In genomic region chr9:57708068-57708719, GRCm38 (mm10) we compare ENCODE assay signal across 8 mouse cellular contexts. TPM values are rescaled to one million over a fixed set of nuclear protein-coding genes. Genes with fewer than 3 reads are reported as not detected.
DNase-seq lines count a peak whose midpoint lies in the region; ATAC-seq lines count a peak whose summit lies in the region.

Edc3 (plus strand) TSS chr9:57708540.

- peak within 1 kb of the TSS; percentile 74 for H3K27ac ChIP-seq in forebrain, embryonic 14.5 days (ENCODE audit: low read depth, low read length)
- peak within 1 kb of the TSS; percentile 80 for H3K27ac ChIP-seq in liver, embryonic 15.5 days (replicated peaks)
- 0 out of 2 replicates have a peak within 1 kb of the TSS, but pooled peaks have one; percentile 39 for H3K27ac ChIP-seq in neural tube, embryonic 11.5 days (ENCODE audit: low read depth, low read length)
- H3K27ac ChIP-seq in stomach, embryonic 16.5 days (ENCODE audit: low read length) = peak within 1 kb of the TSS; percentile 89

- peaks cover 8% of the 10 kb centered on the region for H3K4me1 ChIP-seq in forebrain, embryonic 14.5 days (ENCODE audit: control insufficient read depth, insufficient read depth, low read length)
- peaks cover 24% of the 10 kb centered on the region for H3K4me1 ChIP-seq in liver, embryonic 15.5 days (replicated peaks)
- H3K4me1 ChIP-seq in neural tube, embryonic 11.5 days (ENCODE audit: control insufficient read depth, insufficient read depth, low read length) = peaks cover 5% of the 10 kb centered on the region
- peaks cover 8% of the 10 kb centered on the region for H3K4me1 ChIP-seq in stomach, embryonic 16.5 days (ENCODE audit: control insufficient read depth, insufficient read depth, low read length)

- H3K9me3 ChIP-seq in forebrain, embryonic 14.5 days (replicated peaks; ENCODE audit: control insufficient read depth, low read length) = no peaks in the 10 kb centered on the region
- H3K9me3 ChIP-seq in liver, embryonic 15.5 days (replicated peaks) = 0 out of 2 replicates have a peak, but pooled peaks cover 5% of the 10 kb centered on the region
- H3K9me3 ChIP-seq in neural tube, embryonic 11.5 days (ENCODE audit: control insufficient read depth, low read length) = no peaks in the 10 kb centered on the region
- peaks cover 7% of the 10 kb centered on the region; the same call in 1 of the 2 replicates for H3K9me3 ChIP-seq in stomach, embryonic 16.5 days (replicated peaks; ENCODE audit: control insufficient read depth, low read length)

- peak within 1 kb of the TSS; percentile 85 for H3K9ac ChIP-seq in forebrain, embryonic 14.5 days (ENCODE audit: low read length)
- peak within 1 kb of the TSS; percentile 79 for H3K9ac ChIP-seq in liver, embryonic 15.5 days
- peak within 1 kb of the TSS; percentile 86 for H3K9ac ChIP-seq in neural tube, embryonic 11.5 days (ENCODE audit: low read length)
- H3K9ac ChIP-seq in stomach, embryonic 16.5 days (ENCODE audit: low read length) = peak within 1 kb of the TSS; percentile 93

- peaks cover 7% of the 10 kb centered on the region; the same call in 1 of the 2 replicates for H3K36me3 ChIP-seq in forebrain, embryonic 14.5 days (ENCODE audit: control insufficient read depth, insufficient read depth, low read length)
- H3K36me3 ChIP-seq in liver, embryonic 15.5 days (replicated peaks) = peaks cover 14% of the 10 kb centered on the region
- H3K36me3 ChIP-seq in neural tube, embryonic 11.5 days (ENCODE audit: control insufficient read depth, insufficient read depth, low read length) = no peaks in the 10 kb centered on the region
- 0 out of 2 replicates have a peak, but pooled peaks cover 3% of the 10 kb centered on the region for H3K36me3 ChIP-seq in stomach, embryonic 16.5 days (ENCODE audit: control insufficient read depth, insufficient read depth, low read length)

- ATAC-seq in forebrain, embryonic 14.5 days = peak; percentile 97
- peak; percentile 81 for ATAC-seq in liver, embryonic 15.5 days (ENCODE audit: insufficient read depth)
- peak; percentile 83 for ATAC-seq in neural tube, embryonic 11.5 days (ENCODE audit: insufficient read depth, low FRiP score, low TSS enrichment)
- ATAC-seq in stomach, embryonic 16.5 days (ENCODE audit: insufficient read depth, low FRiP score) = peak; percentile 95

- H3K4me3 ChIP-seq in forebrain, embryonic 14.5 days (ENCODE audit: low read depth, low read length) = peak within 1 kb of the TSS; percentile 84
- peak within 1 kb of the TSS; percentile 82 for H3K4me3 ChIP-seq in liver, embryonic 15.5 days (replicated peaks)
- H3K4me3 ChIP-seq in neural tube, embryonic 11.5 days (ENCODE audit: low read depth, low read length) = peak within 1 kb of the TSS; percentile 90
- peak within 1 kb of the TSS; percentile 94 for H3K4me3 ChIP-seq in stomach, embryonic 16.5 days (replicated peaks; ENCODE audit: low read length)

- DNase-seq in ES-CJ7 (ENCODE audit: low read depth, low spot score) = peak; percentile 86
- DNase-seq in cerebellum, adult 11 months = peak; percentile 79
- peak; percentile 92 for DNase-seq in forebrain, embryonic 14.5 days (ENCODE audit: low spot score)
- DNase-seq in heart, postnatal 10 days = peak; percentile 93 to 96
- DNase-seq in kidney, postnatal 4 days = peak; percentile 97 to 98
- DNase-seq in neural tube, embryonic 11.5 days (ENCODE audit: low spot score) = peak; percentile 92

- H3K4me2 ChIP-seq in forebrain, embryonic 14.5 days (ENCODE audit: low read length) = peak within 1 kb of the TSS; percentile 83
- peak within 1 kb of the TSS; percentile 81 for H3K4me2 ChIP-seq in liver, embryonic 15.5 days
- H3K4me2 ChIP-seq in neural tube, embryonic 11.5 days (ENCODE audit: low read depth) = peak within 1 kb of the TSS; percentile 84
- H3K4me2 ChIP-seq in stomach, embryonic 16.5 days (ENCODE audit: low read depth, low read length) = peak within 1 kb of the TSS; percentile 79

- intact Hi-C loops in heart, postnatal 10 days (cut with DNase I) = loop anchor here (5.0 kb wide), 1 partner anchor 41 kb away; no protein-coding TSS in a partner anchor

- no peaks in the 10 kb centered on the region for H3K27me3 ChIP-seq in forebrain, embryonic 14.5 days (replicated peaks; ENCODE audit: control insufficient read depth, insufficient read depth, low read length)
- H3K27me3 ChIP-seq in liver, embryonic 15.5 days = no peaks in the 10 kb centered on the region
- H3K27me3 ChIP-seq in neural tube, embryonic 11.5 days (ENCODE audit: control insufficient read depth, insufficient read depth, low read length) = no peaks in the 10 kb centered on the region
- H3K27me3 ChIP-seq in stomach, embryonic 16.5 days (ENCODE audit: control insufficient read depth, insufficient read depth, low read length) = no peaks in the 10 kb centered on the region

- under 1% methylated on average over 23 of the region's 23 CpGs for WGBS in forebrain, embryonic 14.5 days
- WGBS in liver, embryonic 15.5 days (ENCODE audit: insufficient replicate concordance) = under 1% methylated on average over 23 of the region's 23 CpGs
- WGBS in neural tube, embryonic 11.5 days = 0% methylated on average over 23 of the region's 23 CpGs
- 0% methylated on average over 23 of the region's 23 CpGs for WGBS in stomach, embryonic 16.5 days

RNA-seq across cellular contexts. Expression of gene Edc3, which starts in this region (rescaled TPM):
- 27.5 and 28.9 TPM in 2 replicates for polyA plus RNA-seq in forebrain, embryonic 14.5 days (2014; fragmentation: Nextera tagmentation; extraction: Ambion mirVana)
- total RNA-seq in heart, postnatal 10 days (2021) = 10 to 100 TPM in 1 of 2 experiments, 1 to 10 TPM in 1; 8.2 to 10.3 TPM
- 13.8 and 16.2 TPM in 2 replicates for polyA plus RNA-seq in liver, embryonic 15.5 days (2015; fragmentation: Nextera tagmentation; extraction: Ambion mirVana)
- 30.2 and 31.1 TPM in 2 replicates for polyA plus RNA-seq in neural tube, embryonic 11.5 days (2014; fragmentation: Nextera tagmentation; extraction: Ambion mirVana)
- 28.6 and 32.9 TPM in 2 replicates for polyA plus RNA-seq in stomach, embryonic 16.5 days (2015; fragmentation: Nextera tagmentation; extraction: Ambion mirVana)

Comparison
In these comparisons a context has a peak if more than half of its experiments do, and no peak if none do; other contexts are left out.
1. Peak in every context shown above with its lines: DNase-seq, ATAC-seq, H3K4me3 ChIP-seq and H3K27ac ChIP-seq.
2. H3K27ac ChIP-seq: peak in every context shown above with its lines; median percentile 89 in stomach, embryonic 16.5 days; 80 in liver, embryonic 15.5 days; 74 in forebrain, embryonic 14.5 days; 39 in neural tube, embryonic 11.5 days.